Mouse (Mus musculus) heart, postnatal 4 days (tissue): ENCODE measurements around the gene Scrt2. TPM values are rescaled to one million over a fixed set of nuclear protein-coding genes. Genes with fewer than 3 reads are reported as not detected.
A peak's percentile ranks its signal among the peaks of the same experiment; 100 is the strongest.

ENCODE experiments used
- DNase-seq: peaks from one replicate; pipeline ENCODE4 v3.0.0; 2021
- total RNA-seq, 2 experiments: library from RNA; stranded (reverse); gene quantifications; 2 replicates each; pipeline ENCODE4 v1.2.3; 2021

Gene Scrt2
- total RNA-seq, 2 experiments from 2014 or later: not detected

GRCm38 (mm10) chr2:152108702-152109101 lies 27.4 kb downstream of the Scrt2 start:
- no peak for DNase-seq

GRCm38 (mm10) chr2:152109386-152109785 lies 28.1 kb downstream of the Scrt2 start:
- no peak for DNase-seq

GRCm38 (mm10) chr2:152111311-152111710 lies 30.0 kb downstream of the Scrt2 start:
- peak; percentile 24 for DNase-seq

- peak; percentile 96 for DNase-seq
Observed at GRCm38 (mm10) chr2:152111920-152112319, 30.6 kb downstream of the Scrt2 start.

GRCm38 (mm10) chr2:152112490-152112889 lies 31.2 kb downstream of the Scrt2 start:
- no peak for DNase-seq

- no peak for DNase-seq
Observed at GRCm38 (mm10) chr2:152112970-152113369, 31.6 kb downstream of the Scrt2 start.

GRCm38 (mm10) chr2:152114057-152114975 lies 33.0 kb downstream of the Scrt2 start:
- DNase-seq: peak; percentile 52

GRCm38 (mm10) chr2:152117694-152118093 lies 36.4 kb downstream of the Scrt2 start:
- DNase-seq: no peak

- DNase-seq: no peak
Observed at GRCm38 (mm10) chr2:152119228-152119865, 38.0 kb downstream of the Scrt2 start.

GRCm38 (mm10) chr2:152122896-152123295 lies 41.6 kb downstream of the Scrt2 start:
- DNase-seq: no peak

- DNase-seq: no peak
Observed at GRCm38 (mm10) chr2:152128597-152128996, 47.3 kb downstream of the Scrt2 start.

- no peak for DNase-seq
Observed at GRCm38 (mm10) chr2:152129778-152130177, 48.4 kb downstream of the Scrt2 start.

- DNase-seq: no peak
Observed at GRCm38 (mm10) chr2:152132016-152132415, 50.7 kb downstream of the Scrt2 start.

- no peak for DNase-seq
Observed at GRCm38 (mm10) chr2:152132691-152133090, 51.4 kb downstream of the Scrt2 start.

- no peak for DNase-seq
Observed at GRCm38 (mm10) chr2:152139191-152139987, 58.1 kb downstream of the Scrt2 start.

GRCm38 (mm10) chr2:152140941-152141340 lies 59.6 kb downstream of the Scrt2 start:
- DNase-seq: no peak

GRCm38 (mm10) chr2:152141491-152141890 lies 60.2 kb downstream of the Scrt2 start:
- no peak for DNase-seq

- peak; percentile 49 for DNase-seq
Observed at GRCm38 (mm10) chr2:152142046-152142445, 60.7 kb downstream of the Scrt2 start.

GRCm38 (mm10) chr2:152142571-152142970 lies 61.2 kb downstream of the Scrt2 start:
- DNase-seq: no peak

- peak; percentile 84 for DNase-seq
Observed at GRCm38 (mm10) chr2:152143279-152144157, 62.2 kb downstream of the Scrt2 start, which contains the start of gene Tcf15. Gene Tcf15 (plus strand): TSS chr2:152143561.

GRCm38 (mm10) chr2:152144158-152144450 lies 62.8 kb downstream of the Scrt2 start:
- DNase-seq: no peak

GRCm38 (mm10) chr2:152144501-152144900 lies 63.2 kb downstream of the Scrt2 start:
- no peak for DNase-seq
